Mouse (Mus musculus) neural tube, embryonic 11.5 days (tissue): ENCODE data around the gene Sorl1. TPM values are rescaled to one million over a fixed set of nuclear protein-coding genes. Genes with fewer than 3 reads are reported as not detected.

ENCODE experiments used
- ATAC-seq: fragments of 200-750 bp; cut with Nextera tagmentation; 2 replicates; pipeline ENCODE4 v1.8.0; 2017; ENCODE audit warnings: moderate number of reproducible peaks, mild to moderate bottlenecking, moderate TSS enrichment, moderate library complexity; ENCODE audit not compliant: insufficient read depth, low FRiP score, low TSS enrichment
- DNase-seq: peaks from one replicate; pipeline ENCODE4 v3.0.0-alpha.2; 2015; ENCODE audit warnings: low spot score
- H3K27ac ChIP-seq: fragments of 300-500 bp; sonication (generic); 2 replicates; pipeline ENCODE4 v1.5.1; 2014; ENCODE audit warnings: low read depth, mild to moderate bottlenecking, low read length
- H3K27me3 ChIP-seq: fragments of 300-500 bp; sonication (generic); 2 replicates; pipeline ENCODE4 v1.6.1; 2014; ENCODE audit warnings: mild to moderate bottlenecking, low read length, mixed read lengths; ENCODE audit not compliant: control insufficient read depth, insufficient read depth
- H3K36me3 ChIP-seq: fragments of 300-500 bp; sonication (generic); 2 replicates; pipeline ENCODE4 v1.6.1; 2014; ENCODE audit warnings: mild to moderate bottlenecking, low read length, moderate library complexity, mixed read lengths; ENCODE audit not compliant: control insufficient read depth, insufficient read depth
- H3K4me1 ChIP-seq: fragments of 300-500 bp; sonication (generic); 2 replicates; pipeline ENCODE4 v1.6.1; 2014; ENCODE audit warnings: low read length, mixed read lengths; ENCODE audit not compliant: control insufficient read depth, insufficient read depth
- H3K4me2 ChIP-seq: fragments of 300-500 bp; sonication (generic); 2 replicates; pipeline ENCODE4 v1.6.1; 2014; ENCODE audit warnings: low read depth, mild to moderate bottlenecking, moderate library complexity
- H3K4me3 ChIP-seq: fragments of 300-500 bp; sonication (generic); 2 replicates; pipeline ENCODE4 v1.5.1; 2014; ENCODE audit warnings: low read depth, low read length
- H3K9ac ChIP-seq: fragments of 300-500 bp; sonication (generic); 2 replicates; pipeline ENCODE4 v1.6.1; 2014; ENCODE audit warnings: mild to moderate bottlenecking, low read length
- H3K9me3 ChIP-seq: fragments of 300-500 bp; sonication (generic); 2 replicates; pipeline ENCODE4 v1.6.1; 2016; ENCODE audit warnings: low read length; ENCODE audit not compliant: control insufficient read depth
- WGBS: fragments of 180-500 bp; shearing (Covaris S2); extraction: QIAGEN DNeasy Blood & Tissue Kit; methylation state at CpG from one replicate; pipeline ENCODE4 v1.1.7; 2014; 5-methylcytosine and 5-hydroxymethylcytosine counted together
- polyA plus RNA-seq: library from polyadenylated mRNA; unstranded; fragments of >200 nt; fragmentation: Nextera tagmentation; extraction: Ambion mirVana; gene quantifications from 2 replicates; pipeline ENCODE4 v1.2.1, GENCODE M21; 2014

The Sorl1 gene
- polyA plus RNA-seq, 1 experiment from 2014 or later = 11.6 TPM

DNA sequence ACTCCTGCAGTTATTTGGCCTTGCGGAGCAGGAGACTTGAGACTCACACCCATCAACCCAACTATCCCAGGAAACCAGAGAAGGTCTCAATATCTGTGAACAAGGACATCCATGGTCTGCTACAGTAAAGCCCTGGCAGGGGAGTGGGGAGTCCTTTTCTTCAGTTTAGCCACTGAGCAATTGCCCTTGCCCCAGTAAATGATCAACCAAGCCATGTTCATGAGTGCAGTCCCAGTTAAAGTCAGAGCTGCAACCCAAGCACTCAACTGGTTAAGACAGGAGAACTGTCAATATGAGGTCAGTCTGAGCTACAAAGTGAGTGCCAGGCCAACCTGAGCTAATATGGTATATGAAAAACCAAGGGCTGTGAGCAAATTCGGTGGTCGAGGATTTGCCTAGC lies 140.8 kb downstream of the Sorl1 start:
- H3K9ac ChIP-seq = no peak overlapping the region
- no peak overlapping the region for H3K4me3 ChIP-seq
- H3K36me3 ChIP-seq = no peaks in the 10 kb centered on the region
- H3K27me3 ChIP-seq = no peaks in the 10 kb centered on the region
- H3K9me3 ChIP-seq = no peaks in the 10 kb centered on the region
- DNase-seq (no peak), ATAC-seq (no peak)
- H3K4me2 ChIP-seq = no peak overlapping the region
- H3K27ac ChIP-seq = no peak overlapping the region
- WGBS = 94% methylated on average over 3 of the region's 3 CpGs
- no peaks in the 10 kb centered on the region for H3K4me1 ChIP-seq

DNA sequence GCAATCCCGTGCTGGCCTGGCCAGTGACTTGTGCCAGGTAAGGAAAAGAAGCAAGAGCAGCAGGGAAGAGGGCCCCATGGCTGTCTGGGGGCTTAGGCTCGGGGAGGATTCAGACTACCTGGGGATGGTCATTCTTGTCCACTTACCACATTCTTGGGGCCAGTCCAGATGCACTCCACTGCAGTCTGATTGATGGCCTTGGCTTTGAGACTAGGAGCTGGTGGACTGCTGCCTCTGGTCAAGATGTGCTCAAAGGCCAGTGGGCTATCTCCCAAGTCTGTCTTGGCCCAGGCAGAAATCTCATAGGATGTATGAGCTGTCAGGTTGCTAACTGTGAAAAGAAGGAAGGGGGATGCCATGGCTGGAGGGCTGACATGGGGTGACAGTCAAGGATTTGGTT lies 141.3 kb downstream of the Sorl1 start:
- Histone ChIP-seq H3K9ac (no peak overlapping the region), H3K4me1 (no peaks in the 10 kb centered on the region), H3K4me3 (no peak overlapping the region), H3K9me3 (no peaks in the 10 kb centered on the region), H3K4me2 (no peak overlapping the region), H3K27ac (no peak overlapping the region), H3K27me3 (no peaks in the 10 kb centered on the region), H3K36me3 (no peaks in the 10 kb centered on the region)
- 72% methylated on average over 2 of the region's 2 CpGs for WGBS
- DNase-seq (no peak), ATAC-seq (no peak)

GRCm38 (mm10) chr9:41982023-41982422 lies 142.1 kb downstream of the Sorl1 start:
- H3K27me3 ChIP-seq = no peaks in the 10 kb centered on the region
- H3K4me3 ChIP-seq = no peak overlapping the region
- no peaks in the 10 kb centered on the region for H3K4me1 ChIP-seq
- H3K36me3 ChIP-seq = no peaks in the 10 kb centered on the region
- no peak overlapping the region for H3K9ac ChIP-seq
- DNase-seq = no peak
- 83% methylated on average over 9 of the region's 9 CpGs for WGBS
- no peak overlapping the region for H3K27ac ChIP-seq
- H3K4me2 ChIP-seq = no peak overlapping the region
- no peaks in the 10 kb centered on the region for H3K9me3 ChIP-seq
- ATAC-seq = no peak

- ATAC-seq (no peak), DNase-seq (no peak)
- Histone ChIP-seq H3K9me3 (no peaks in the 10 kb centered on the region), H3K27ac (no peak overlapping the region), H3K27me3 (no peaks in the 10 kb centered on the region), H3K4me2 (no peak overlapping the region), H3K36me3 (no peaks in the 10 kb centered on the region), H3K9ac (no peak overlapping the region), H3K4me1 (no peaks in the 10 kb centered on the region), H3K4me3 (no peak overlapping the region)
- 88% methylated on average over 4 of the region's 4 CpGs for whole genome bisulfite sequencing
Observed at GRCm38 (mm10) chr9:41981306-41981705, 142.8 kb downstream of the Sorl1 start.

DNA sequence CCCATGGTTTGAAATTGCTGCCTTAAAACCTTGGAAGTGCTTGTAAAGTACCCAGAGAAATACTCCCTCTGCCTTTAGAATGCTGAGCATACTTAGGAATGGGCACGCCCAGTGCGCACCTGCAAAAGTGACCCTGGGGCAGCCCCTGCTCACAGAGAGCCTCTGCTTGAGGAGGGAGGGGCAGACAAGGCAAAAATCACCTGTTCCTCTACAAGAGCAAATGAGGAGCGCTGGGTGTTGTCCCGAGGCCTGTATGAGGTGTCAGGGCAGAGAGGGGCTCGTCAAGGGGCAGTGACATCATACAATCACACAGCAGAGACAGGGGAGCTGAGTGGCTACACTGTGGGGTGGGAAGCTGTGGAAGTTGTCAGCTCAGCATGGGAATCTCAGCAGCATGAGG lies 143.3 kb downstream of the Sorl1 start:
- ATAC-seq = no peak
- H3K4me3 ChIP-seq = no peak overlapping the region
- no peak for DNase-seq
- no peaks in the 10 kb centered on the region for H3K4me1 ChIP-seq
- H3K27ac ChIP-seq = no peak overlapping the region
- H3K4me2 ChIP-seq = no peak overlapping the region
- no peaks in the 10 kb centered on the region for H3K27me3 ChIP-seq
- 93% methylated on average over 5 of the region's 5 CpGs for WGBS
- no peaks in the 10 kb centered on the region for H3K9me3 ChIP-seq
- H3K9ac ChIP-seq = no peak overlapping the region
- H3K36me3 ChIP-seq = no peaks in the 10 kb centered on the region

DNA sequence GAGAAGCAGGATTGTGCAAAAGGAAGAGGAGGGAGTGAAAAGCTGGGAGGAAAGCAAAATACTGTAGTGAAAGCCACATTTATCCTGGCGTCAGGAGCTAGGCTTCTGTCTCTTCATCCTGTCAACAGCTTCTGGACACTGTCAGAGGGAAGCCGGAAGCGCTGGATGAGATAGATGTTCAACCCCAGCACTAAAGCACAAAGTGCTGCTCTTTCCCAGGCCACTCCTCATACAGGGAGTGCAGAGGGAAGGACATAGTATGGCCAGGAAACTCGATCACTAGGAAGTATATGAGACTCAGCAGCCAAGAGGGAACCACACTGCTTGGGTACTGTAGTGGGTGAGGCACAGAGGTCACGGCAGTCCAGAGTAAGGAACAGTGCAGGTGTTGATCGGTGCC lies 145.7 kb downstream of the Sorl1 start:
- no peak for ATAC-seq
- H3K36me3 ChIP-seq = no peaks in the 10 kb centered on the region
- no peaks in the 10 kb centered on the region for H3K27me3 ChIP-seq
- DNase-seq = no peak
- no peak overlapping the region for H3K27ac ChIP-seq
- H3K4me1 ChIP-seq = no peaks in the 10 kb centered on the region
- 89% methylated on average over 6 of the region's 6 CpGs for WGBS
- no peaks in the 10 kb centered on the region for H3K9me3 ChIP-seq
- H3K4me3 ChIP-seq = no peak overlapping the region
- no peak overlapping the region for H3K4me2 ChIP-seq
- H3K9ac ChIP-seq = no peak overlapping the region

DNA sequence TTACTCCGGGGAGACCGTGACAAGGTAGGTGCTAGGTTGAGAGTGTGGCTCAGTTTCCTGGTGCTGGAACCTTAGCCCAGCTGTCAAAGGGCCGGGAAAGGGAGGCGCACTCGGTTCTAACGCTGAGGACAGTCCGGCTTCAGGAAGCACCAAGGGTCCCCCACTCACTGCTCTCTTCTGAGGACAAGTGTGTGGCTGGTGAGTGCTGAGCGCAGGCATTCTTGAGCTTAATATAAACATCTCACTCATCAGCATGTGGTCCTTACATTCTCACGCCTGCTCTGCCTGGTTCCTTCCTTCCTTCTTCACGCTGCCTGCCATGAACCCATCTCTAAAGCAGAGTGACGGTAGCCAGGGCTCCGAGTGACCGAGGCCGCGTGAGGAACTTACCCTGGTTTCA lies 148.1 kb downstream of the Sorl1 start:
- no peak for DNase-seq
- WGBS = 90% methylated on average over 15 of the region's 15 CpGs

GRCm38 (mm10) chr9:41974661-41975060 lies 149.4 kb downstream of the Sorl1 start:
- H3K36me3 ChIP-seq = no peaks in the 10 kb centered on the region
- no peaks in the 10 kb centered on the region for H3K4me1 ChIP-seq
- no peak overlapping the region for H3K4me3 ChIP-seq
- H3K27me3 ChIP-seq = no peaks in the 10 kb centered on the region
- no peaks in the 10 kb centered on the region for H3K9me3 ChIP-seq
- H3K9ac ChIP-seq = no peak overlapping the region
- no peak for ATAC-seq
- DNase-seq = no peak
- WGBS = 89% methylated on average over 3 of the region's 3 CpGs
- no peak overlapping the region for H3K4me2 ChIP-seq
- H3K27ac ChIP-seq = no peak overlapping the region

More for the DNA sequence above, 148.1 kb downstream of the Sorl1 start:
- Histone ChIP-seq H3K4me2 (no peak overlapping the region), H3K9ac (no peak overlapping the region), H3K9me3 (no peaks in the 10 kb centered on the region), H3K36me3 (no peaks in the 10 kb centered on the region), H3K27me3 (no peaks in the 10 kb centered on the region), H3K4me3 (no peak overlapping the region), H3K4me1 (no peaks in the 10 kb centered on the region), H3K27ac (no peak overlapping the region)
- ATAC-seq = no peak

GRCm38 (mm10) chr9:41973775-41974657 lies 150.1 kb downstream of the Sorl1 start:
- Histone ChIP-seq H3K27ac (no peak overlapping the region), H3K9me3 (no peaks in the 10 kb centered on the region), H3K27me3 (no peaks in the 10 kb centered on the region), H3K36me3 (no peaks in the 10 kb centered on the region), H3K4me3 (no peak overlapping the region), H3K4me1 (no peaks in the 10 kb centered on the region), H3K4me2 (no peak overlapping the region), H3K9ac (no peak overlapping the region)
- peak; percentile 60; the same call in 1 of the 2 replicates for ATAC-seq
- peak; percentile 78 for DNase-seq
- WGBS = 74% methylated on average over 25 of the region's 25 CpGs
